In genomic region chr2:27899894-27900293, GRCm38 (mm10) we compare ENCODE assay signal across 9 mouse cellular contexts. TPM values are rescaled to one million over a fixed set of nuclear protein-coding genes. Genes with fewer than 3 reads are reported as not detected.
DNase-seq lines count a peak whose midpoint lies in the region; ATAC-seq and TF ChIP-seq lines count a peak whose summit lies in the region.
"Had no signal": no experiment of that assay in that cellular context is flagged by ENCODE, and none has a peak within 500 bp of the region (broad histone marks: within the 10 kb centered on the region; RNA-seq: fewer than 3 reads in every experiment).

No protein-coding gene starts in this region.

- H3K27me3 ChIP-seq in liver, adult 2 months (ENCODE audit: control insufficient read depth, insufficient read depth, low read length) = no peaks in the 10 kb centered on the region
- peaks cover 15% of the 10 kb centered on the region; the same call in 1 of the 2 replicates for H3K27me3 ChIP-seq in liver, embryonic 12.5 days (replicated peaks)
- H3K27me3 ChIP-seq: limb, embryonic 12.5 days had no signal

- H3K36me3 ChIP-seq in liver, adult 2 months (ENCODE audit: control insufficient read depth, insufficient read depth, low read length) = no peaks in the 10 kb centered on the region
- H3K36me3 ChIP-seq in liver, embryonic 12.5 days = no peaks in the 10 kb centered on the region

- no peaks in the 10 kb centered on the region for H3K4me1 ChIP-seq in liver, adult 2 months (ENCODE audit: control insufficient read depth, insufficient read depth, low read length)
- H3K4me1 ChIP-seq in liver, embryonic 12.5 days = no peaks in the 10 kb centered on the region
- H3K4me1 ChIP-seq in olfactory bulb, adult 2 months (ENCODE audit: control insufficient read depth, insufficient read depth, low read length) = peaks cover 42% of the 10 kb centered on the region

- no peak overlapping the region for H3K9ac ChIP-seq in liver, adult 2 months (ENCODE audit: low read depth, low read length)
- no peak overlapping the region for H3K9ac ChIP-seq in liver, embryonic 12.5 days
- H3K9ac ChIP-seq: limb, embryonic 12.5 days had no signal

- no peak overlapping the region for H3K27ac ChIP-seq in liver, adult 2 months (replicated peaks; ENCODE audit: insufficient read depth, low read depth, low read length)
- no peak overlapping the region for H3K27ac ChIP-seq in liver, embryonic 12.5 days
- no peak overlapping the region for H3K27ac ChIP-seq in olfactory bulb, adult 2 months (ENCODE audit: insufficient read depth, low read depth, low read length)
- H3K27ac ChIP-seq: limb, embryonic 12.5 days had no signal

- peak; percentile 65 for TF ChIP-seq CTCF in liver, adult 2 months (IDR thresholded peaks at IDR 0.05; ENCODE audit: low read depth, low read length)
- TF ChIP-seq CTCF in olfactory bulb, adult 2 months (IDR thresholded peaks at IDR 0.05; ENCODE audit: insufficient read depth, low read depth, low read length) = peak; percentile 46; the same call in 1 of the 2 replicates

- H3K9me3 ChIP-seq in liver, embryonic 12.5 days (replicated peaks) = no peaks in the 10 kb centered on the region
- H3K9me3 ChIP-seq: limb, embryonic 12.5 days had no signal

- WGBS in liver, adult 2 months = 56% methylated on average over 3 of the region's 3 CpGs
- 47% methylated on average over 3 of the region's 3 CpGs for WGBS in liver, embryonic 12.5 days (ENCODE audit: insufficient replicate concordance)
- 81% methylated on average over 3 of the region's 3 CpGs for WGBS in olfactory bulb, adult 2 months

- ATAC-seq in liver, embryonic 12.5 days = no peak
- no peak for ATAC-seq in frontal cortex, adult (ENCODE audit: low TSS enrichment)

- no peak overlapping the region for H3K4me3 ChIP-seq in liver, adult 2 months (ENCODE audit: insufficient read depth, low read depth, low read length)
- H3K4me3 ChIP-seq in liver, embryonic 12.5 days = no peak overlapping the region
- H3K4me3 ChIP-seq in olfactory bulb, adult 2 months (ENCODE audit: insufficient read depth, low read depth, low read length) = no peak overlapping the region
- H3K4me3 ChIP-seq: limb, embryonic 12.5 days had no signal

- no peaks in the 10 kb centered on the region for H3K79me2 ChIP-seq in liver, adult 2 months (ENCODE audit: control insufficient read depth, insufficient read depth, low read length)

- H3K4me2 ChIP-seq in liver, embryonic 12.5 days = no peak overlapping the region
- H3K4me2 ChIP-seq: limb, embryonic 12.5 days had no signal

- no peak for TF ChIP-seq POLR2A in liver, adult 2 months (IDR thresholded peaks at IDR 0.05; ENCODE audit: extremely low read depth, insufficient read depth, low read length)
- no peak for TF ChIP-seq POLR2A in olfactory bulb, adult 2 months (IDR thresholded peaks at IDR 0.05; ENCODE audit: insufficient read depth, low read depth, low read length)

- DNase-seq in cerebellum, postnatal 14 days = peak; percentile 38 to 57
- no peak for DNase-seq in cerebellum, adult 9-10 months
- DNase-seq in liver, adult 2 months (ENCODE audit: extremely low read depth, low read depth, low spot score) = peak; percentile 28
- DNase-seq in c-Kit-positive CD71-positive TER-119-negative erythroid progenitor cells, embryonic 14.5 days (ENCODE audit: low read depth) = peak; percentile 63
- DNase-seq in kidney, postnatal 36 days = peak; percentile 42 to 74

RNA-seq across cellular contexts. Expression of gene Col5a1, which starts 13.7 kb away (rescaled TPM):
- 2.0 and 3.0 TPM in 2 replicates for total RNA-seq in liver, adult 2 months (2014; rRNA removed)
- 2.0 and 2.1 TPM in 2 replicates for polyA plus RNA-seq in liver, adult 2 months (2012; rRNA removed)
- 15.0 and 15.4 TPM in 2 replicates for polyA plus RNA-seq in liver, embryonic 12.5 days (2016; fragmentation: Nextera tagmentation; extraction: Ambion mirVana)
- polyA plus RNA-seq in olfactory bulb, adult 2 months (2012; ENCODE audit: insufficient read depth, insufficient read length, low replicate concordance, missing spikeins) = not detected in 2 replicates
